Mouse (Mus musculus) heart, postnatal 0 days (tissue): ENCODE measurements around the gene Olfr281. TPM values are rescaled to one million over a fixed set of nuclear protein-coding genes. Genes with fewer than 3 reads are reported as not detected.
"Not testable (repeated sequence)": the region's sequence is repeated elsewhere in the genome, so short reads cannot be mapped to it uniquely, and the experiment has no call there.

Experiments
- ATAC-seq: fragments of 200-750 bp; cut with Nextera tagmentation; 2 replicates; pipeline ENCODE4 v1.8.0; 2017; ENCODE audit warnings: low read depth, moderate number of reproducible peaks, moderate library complexity; ENCODE audit not compliant: insufficient read depth
- DNase-seq: peaks from one replicate; pipeline ENCODE4 v3.0.0-alpha.2; 2016; ENCODE audit warnings: low spot score
- H3K27ac ChIP-seq: fragments of 300-500 bp; sonication (generic); 2 replicates; pipeline ENCODE4 v1.5.1; 2014; ENCODE audit warnings: low read depth, mild to moderate bottlenecking
- H3K27me3 ChIP-seq: fragments of 300-500 bp; sonication (generic); 2 replicates; pipeline ENCODE4 v1.6.1; 2014; ENCODE audit warnings: low read length, mixed read lengths; ENCODE audit not compliant: control insufficient read depth, insufficient read depth
- H3K36me3 ChIP-seq: fragments of 300-500 bp; sonication (generic); replicated peaks from 2 replicates; pipeline ENCODE4 v1.6.1; 2014; ENCODE audit warnings: low read length, mixed read lengths; ENCODE audit not compliant: control insufficient read depth, insufficient read depth
- H3K4me1 ChIP-seq: fragments of 300-500 bp; sonication (generic); 2 replicates; pipeline ENCODE4 v1.6.1; 2014; ENCODE audit warnings: antibody characterized with exemption; ENCODE audit not compliant: control insufficient read depth, insufficient read depth
- H3K4me2 ChIP-seq: fragments of 300-500 bp; sonication (generic); 2 replicates; pipeline ENCODE4 v1.6.1; 2014; ENCODE audit warnings: low read depth, mild to moderate bottlenecking, low read length, moderate library complexity
- H3K4me3 ChIP-seq: fragments of 300-500 bp; sonication (generic); 2 replicates; pipeline ENCODE4 v1.5.1; 2014; ENCODE audit warnings: low read depth, low read length
- H3K9ac ChIP-seq: fragments of 300-500 bp; sonication (generic); replicated peaks from 2 replicates; pipeline ENCODE4 v1.6.1; 2014; ENCODE audit warnings: low read depth, low read length, mixed read lengths
- H3K9me3 ChIP-seq: fragments of 300-500 bp; sonication (generic); replicated peaks from 2 replicates; pipeline ENCODE4 v1.6.1; 2016; ENCODE audit warnings: low read length; ENCODE audit not compliant: control insufficient read depth
- CTCF ChIP-seq: IDR thresholded peaks from 2 replicates; pipeline ENCODE4 v1.5.1; 2016; ENCODE audit warnings: antibody characterized with exemption, control low read depth, low read depth
- EP300 ChIP-seq: IDR thresholded peaks from 2 replicates; pipeline ENCODE4 v1.6.1; 2016; ENCODE audit warnings: antibody characterized with exemption, low read depth
- WGBS: fragments of 180-500 bp; shearing (Covaris S2); extraction: QIAGEN DNeasy Blood & Tissue Kit; methylation state at CpG from one replicate; pipeline ENCODE4 v1.1.7; 2014; 5-methylcytosine and 5-hydroxymethylcytosine counted together
- polyA plus RNA-seq: library from polyadenylated mRNA; unstranded; fragments of >200 nt; fragmentation: Nextera tagmentation; extraction: Ambion mirVana; gene quantifications from 2 replicates; pipeline ENCODE4 v1.2.1, GENCODE M21; 2015
- total RNA-seq: library from RNA; depleted of rRNA; stranded (reverse); fragments of >200 nt; gene quantifications from 2 replicates; pipeline ENCODE4 v1.2.3, GENCODE M21; 2014; ENCODE audit warnings: low replicate concordance; rRNA removed

Gene Olfr281
- total RNA-seq (not detected in 2 replicates), polyA plus RNA-seq (not detected in 2 replicates)

GRCm38 (mm10) chr15:98452288-98452687, at the start of gene Olfr281:
Olfr281 (plus strand) TSS chr15:98452588.
- Histone ChIP-seq H3K4me1 (no peaks in the 10 kb centered on the region), H3K4me3 (no peak within 1 kb of the TSS), H3K9ac (no peak within 1 kb of the TSS), H3K27me3 (no peaks in the 10 kb centered on the region), H3K4me2 (no peak within 1 kb of the TSS), H3K9me3 (no peaks in the 10 kb centered on the region), H3K27ac (no peak within 1 kb of the TSS), H3K36me3 (no peaks in the 10 kb centered on the region)
- 92% methylated on average over 7 of the region's 7 CpGs for whole genome bisulfite sequencing
- DNase-seq (no peak), ATAC-seq (no peak)
- no peak for TF ChIP-seq EP300
- TF ChIP-seq CTCF = no peak

- 70% methylated on average over 17 of the region's 17 CpGs for WGBS
- H3K9ac ChIP-seq = no peak overlapping the region
- no peak for DNase-seq
Observed at GRCm38 (mm10) chr15:98408406-98409060, 43.9 kb upstream of the Olfr281 start.

DNA sequence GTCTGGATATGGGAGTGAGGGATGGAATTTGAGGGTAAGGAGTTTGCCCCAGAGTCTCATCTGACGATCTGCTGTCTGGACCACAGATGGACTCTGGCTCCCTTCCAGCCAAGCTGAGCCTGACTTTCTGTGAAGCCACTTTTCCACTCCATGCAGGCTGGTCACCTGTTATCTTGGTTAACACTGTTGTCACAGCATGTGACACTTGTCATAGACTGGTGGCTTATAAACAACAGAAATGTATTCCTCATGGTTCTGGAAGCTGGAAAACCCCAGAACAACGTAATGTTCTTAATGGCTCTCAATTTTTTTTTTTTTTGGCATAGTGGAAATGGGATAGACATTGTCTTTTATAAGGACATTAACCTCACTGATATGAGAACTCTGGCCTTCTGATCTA, 42.8 kb upstream of the Olfr281 start:
- Histone ChIP-seq H3K27ac (no peak overlapping the region), H3K9me3 (0 out of 2 replicates have a peak, but pooled peaks cover 11% of the 10 kb centered on the region), H3K36me3 (no peaks in the 10 kb centered on the region), H3K27me3 (no peaks in the 10 kb centered on the region), H3K4me2 (no peak overlapping the region), H3K4me1 (no peaks in the 10 kb centered on the region), H3K9ac (no peak overlapping the region), H3K4me3 (no peak overlapping the region)
- 73% methylated on average over 2 of the region's 2 CpGs for WGBS
- no peak for ATAC-seq
- no peak for TF ChIP-seq CTCF
- no peak for TF ChIP-seq EP300
- DNase-seq = no peak

More at GRCm38 (mm10) chr15:98408406-98409060, 43.9 kb upstream of the Olfr281 start:
- H3K27ac ChIP-seq = no peak overlapping the region
- no peaks in the 10 kb centered on the region for H3K36me3 ChIP-seq
- no peak for ATAC-seq
- H3K9me3 ChIP-seq = 0 out of 2 replicates have a peak, but pooled peaks cover 11% of the 10 kb centered on the region
- H3K4me1 ChIP-seq = no peaks in the 10 kb centered on the region
- no peaks in the 10 kb centered on the region for H3K27me3 ChIP-seq
- TF ChIP-seq EP300 = no peak
- no peak for TF ChIP-seq CTCF
- no peak overlapping the region for H3K4me2 ChIP-seq
- H3K4me3 ChIP-seq = no peak overlapping the region

DNA sequence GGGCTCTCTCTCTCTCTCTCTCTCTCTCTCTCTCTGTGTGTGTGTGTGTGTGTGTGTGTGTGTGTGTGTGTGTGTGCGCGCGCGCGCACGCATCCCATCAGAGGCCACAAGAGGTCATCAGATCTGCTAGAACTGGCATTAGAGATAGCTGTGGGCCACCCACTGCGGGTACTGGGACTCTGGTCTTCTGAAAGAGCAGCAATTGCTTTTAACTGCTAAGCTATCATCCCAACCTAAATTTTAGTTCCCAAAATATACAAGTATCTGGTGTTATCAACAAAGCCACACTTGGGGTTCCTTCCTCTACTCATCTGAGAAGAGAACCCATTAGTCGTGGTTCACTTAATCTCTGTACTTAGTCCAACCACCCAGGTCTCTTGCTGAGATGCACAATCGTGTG, 42.1 kb upstream of the Olfr281 start:
- Histone ChIP-seq H3K27me3 (no peaks in the 10 kb centered on the region), H3K9me3 (0 out of 2 replicates have a peak, but pooled peaks cover 11% of the 10 kb centered on the region), H3K36me3 (no peaks in the 10 kb centered on the region), H3K9ac (no peak overlapping the region), H3K4me3 (no peak overlapping the region), H3K4me2 (no peak overlapping the region), H3K27ac (no peak overlapping the region), H3K4me1 (no peaks in the 10 kb centered on the region)
- TF ChIP-seq EP300 (no peak), CTCF (no peak)
- DNase-seq (no peak), ATAC-seq (no peak)
- 88% methylated on average over 9 of the region's 9 CpGs for WGBS

DNA sequence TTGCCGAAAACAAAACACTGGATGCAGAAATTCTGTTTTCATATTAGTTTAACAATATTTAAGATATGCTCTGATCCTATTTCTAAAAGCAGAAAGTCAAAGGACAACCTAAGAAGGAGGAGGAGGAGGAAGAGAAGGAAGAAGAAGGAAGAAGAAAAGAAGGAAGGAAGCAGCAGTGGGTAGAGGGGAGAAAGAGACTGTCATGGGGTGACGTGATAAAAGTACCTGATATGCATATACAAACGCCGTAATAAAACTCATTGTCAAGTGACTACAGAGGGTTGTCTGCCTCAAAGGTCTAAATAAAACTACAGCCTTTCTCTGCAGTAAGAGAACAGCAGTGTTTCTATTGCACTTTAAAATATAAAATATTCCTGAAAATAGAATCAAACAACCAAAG, 36.4 kb upstream of the Olfr281 start:
- Histone ChIP-seq H3K27me3 (no peaks in the 10 kb centered on the region), H3K4me3 (no peak overlapping the region), H3K27ac (no peak overlapping the region), H3K4me1 (no peaks in the 10 kb centered on the region), H3K4me2 (no peak overlapping the region), H3K9ac (no peak overlapping the region), H3K9me3 (no peaks in the 10 kb centered on the region), H3K36me3 (no peaks in the 10 kb centered on the region)
- TF ChIP-seq EP300 (no peak), CTCF (no peak)
- DNase-seq (no peak), ATAC-seq (no peak)
- WGBS = 67% methylated on average over 4 of the region's 4 CpGs

- not testable (repeated sequence) for H3K4me2 ChIP-seq, H3K9me3 ChIP-seq, H3K9ac ChIP-seq, H3K4me1 ChIP-seq, H3K27me3 ChIP-seq, DNase-seq, H3K27ac ChIP-seq, ATAC-seq, H3K36me3 ChIP-seq, H3K4me3 ChIP-seq
Observed at GRCm38 (mm10) chr15:98416802-98417201, 35.6 kb upstream of the Olfr281 start.
